Mouse (Mus musculus) frontal cortex, postnatal 10 days (tissue): ENCODE measurements around the gene Hist1h4f.
"Not testable (repeated sequence)": the region's sequence is repeated elsewhere in the genome, so short reads cannot be mapped to it uniquely, and the experiment has no call there.

ENCODE experiments used
- DNase-seq, 2 experiments: peaks; one replicate each; pipeline ENCODE4 v3.0.0; 2022; ENCODE audit warnings: low spot score in 2 of 2, mixed read lengths in 1 of 2

Hist1h4f gene

DNA sequence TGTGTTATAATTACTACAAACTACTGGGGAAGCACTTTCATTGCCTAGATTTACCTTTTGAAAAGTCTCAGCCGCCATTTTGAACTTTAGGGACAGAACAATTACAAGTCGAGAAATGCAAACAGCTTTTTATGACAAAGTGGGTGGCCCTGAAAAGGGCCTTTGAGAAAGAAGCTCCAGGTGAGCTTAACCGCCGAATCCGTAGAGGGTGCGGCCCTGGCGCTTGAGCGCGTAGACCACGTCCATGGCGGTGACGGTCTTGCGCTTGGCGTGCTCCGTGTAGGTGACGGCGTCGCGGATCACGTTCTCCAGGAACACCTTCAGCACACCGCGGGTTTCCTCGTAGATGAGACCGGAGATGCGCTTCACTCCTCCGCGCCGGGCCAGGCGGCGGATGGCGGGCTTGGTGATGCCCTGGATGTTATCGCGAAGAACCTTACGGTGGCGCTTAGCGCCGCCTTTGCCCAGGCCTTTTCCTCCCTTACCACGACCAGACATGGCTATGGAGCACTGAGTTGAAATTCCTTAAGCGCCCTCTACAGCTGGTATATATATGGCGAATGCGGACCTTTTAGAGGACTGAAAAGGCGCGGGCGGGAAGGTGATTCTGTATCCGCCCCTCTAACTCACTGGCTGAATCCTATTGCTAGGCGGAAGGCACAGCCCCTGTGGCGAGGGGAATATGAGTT lies at the start of gene Hist1h4f:
Gene Hist1h4f (minus strand): TSS at position 503 of the 689 bp plus-strand sequence.
- peak; percentile 85 to 88 for DNase-seq

GRCm38 (mm10) chr13:23597957-23598356 lies 46.5 kb upstream of the Hist1h4f start:
- DNase-seq = peak in 1 of 2 experiments; percentile 67

- DNase-seq = no peak
These were observed 44.3 kb upstream of the Hist1h4f start for GRCm38 (mm10) chr13:23595622-23596372.

DNA sequence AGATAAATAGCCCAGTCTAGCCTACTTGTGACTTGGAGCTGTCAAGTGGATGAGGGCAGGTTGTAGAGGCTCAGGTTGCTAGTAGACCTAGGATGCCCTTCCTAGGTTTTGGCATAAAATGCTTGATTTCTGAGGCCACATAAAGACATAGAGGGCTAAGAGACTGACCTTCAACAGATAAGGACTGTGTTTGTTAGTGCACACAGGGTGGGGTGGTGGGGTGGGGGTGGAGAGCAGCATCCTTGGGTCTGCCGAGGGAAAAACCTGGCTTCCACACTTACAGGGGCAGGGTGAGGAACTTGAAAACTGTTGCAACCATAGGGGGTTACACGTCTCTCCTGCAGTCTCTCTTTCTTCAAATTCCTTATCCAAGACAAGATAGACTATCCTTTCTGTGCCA lies 43.7 kb upstream of the Hist1h4f start:
- no peak for DNase-seq

DNA sequence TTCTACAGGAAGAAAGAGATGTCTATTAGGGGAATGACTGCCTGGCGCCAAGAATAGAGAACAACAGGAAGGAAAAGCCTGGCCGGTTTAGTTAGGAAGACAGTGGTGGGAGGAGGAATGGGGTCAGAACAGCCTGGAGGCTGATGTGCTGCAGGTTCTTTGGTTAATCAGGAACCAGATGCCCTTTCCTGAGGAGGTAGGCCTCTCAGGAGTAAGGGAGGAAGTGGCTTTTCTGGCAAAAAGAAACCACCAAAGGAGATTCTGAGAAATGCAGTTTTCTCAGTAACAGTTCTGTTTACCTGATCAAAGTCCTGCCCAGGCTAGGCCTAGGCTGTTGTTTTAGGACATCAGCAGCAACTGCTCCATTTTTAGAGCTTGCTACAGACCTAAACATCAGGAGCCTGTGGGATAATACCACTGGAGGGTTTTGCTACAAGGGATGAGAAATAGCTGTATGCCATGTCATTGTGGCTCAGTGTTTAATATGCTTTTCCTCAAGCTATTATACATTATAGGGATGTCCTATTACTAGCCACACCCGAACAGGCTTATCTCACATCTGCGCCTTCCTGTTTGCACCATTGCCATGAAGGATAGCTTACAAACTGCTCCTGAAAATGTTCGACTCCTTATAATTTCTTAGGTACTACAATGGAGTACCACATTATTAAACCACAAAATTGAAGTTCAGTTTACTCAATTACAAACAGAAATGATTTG lies 41.8 kb upstream of the Hist1h4f start:
- no peak for DNase-seq

DNA sequence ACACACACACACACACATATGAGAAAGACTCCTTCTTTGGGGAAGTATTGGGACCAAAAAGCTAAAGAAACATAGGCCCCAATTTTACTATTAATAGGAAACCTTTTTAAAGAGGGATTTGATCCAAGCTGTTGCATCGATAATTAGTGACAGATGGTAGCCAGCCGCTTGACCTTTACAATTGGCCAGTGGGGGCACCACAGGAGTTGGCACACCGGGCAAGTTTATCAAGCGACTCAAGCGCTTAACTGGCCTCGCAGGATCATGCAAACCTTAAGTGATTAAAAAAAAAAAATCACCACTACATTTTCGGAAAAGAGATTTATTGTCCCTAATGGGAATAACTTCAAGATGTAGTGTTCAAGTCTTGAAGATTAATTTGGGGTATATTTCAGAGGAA lies 41.2 kb upstream of the Hist1h4f start:
- no peak for DNase-seq

GRCm38 (mm10) chr13:23591886-23592285 lies 40.4 kb upstream of the Hist1h4f start:
- DNase-seq = not testable (repeated sequence)

DNA sequence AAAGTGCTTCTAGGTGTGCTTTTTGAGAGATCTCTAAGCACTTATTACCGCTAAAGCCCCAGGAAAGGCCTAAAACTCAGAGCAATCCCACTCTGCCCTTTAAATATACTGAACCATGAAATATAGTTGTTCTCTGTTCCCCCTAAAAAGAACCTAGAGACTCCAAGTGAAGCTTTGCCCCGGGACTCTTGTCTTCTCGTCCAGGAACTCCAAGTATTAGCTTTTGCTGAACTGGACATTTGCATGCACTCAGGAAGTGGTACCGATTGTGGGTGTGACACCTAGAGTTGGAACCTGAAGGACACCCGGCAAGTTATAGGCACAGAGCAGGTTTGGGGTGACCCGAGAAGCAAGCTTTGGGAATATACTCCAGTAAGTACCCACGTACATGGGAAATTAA lies 39.8 kb upstream of the Hist1h4f start:
- no peak for DNase-seq

DNA sequence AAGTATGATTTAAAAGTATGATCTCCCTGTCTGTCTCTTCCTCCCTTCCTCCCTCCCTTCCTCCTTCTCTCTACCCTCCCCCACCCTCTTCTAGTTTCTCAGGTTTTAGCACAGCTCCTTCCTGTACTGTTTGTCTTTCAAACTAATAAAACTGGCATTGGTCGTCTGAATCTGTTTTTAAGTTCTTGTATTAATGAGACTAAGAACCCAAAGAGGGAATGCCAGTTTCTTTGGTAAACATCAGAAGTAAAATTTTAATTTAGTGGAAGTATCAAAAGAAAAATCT lies 35.4 kb upstream of the Hist1h4f start:
- no peak for DNase-seq

- DNase-seq = no peak
These were observed 34.9 kb upstream of the Hist1h4f start for GRCm38 (mm10) chr13:23586099-23586939.

GRCm38 (mm10) chr13:23585442-23586098 lies 34.1 kb upstream of the Hist1h4f start:
- DNase-seq = peak; percentile 60 to 65

GRCm38 (mm10) chr13:23585029-23585441 lies 33.6 kb upstream of the Hist1h4f start:
- DNase-seq = peak in 1 of 2 experiments; percentile 61

DNA sequence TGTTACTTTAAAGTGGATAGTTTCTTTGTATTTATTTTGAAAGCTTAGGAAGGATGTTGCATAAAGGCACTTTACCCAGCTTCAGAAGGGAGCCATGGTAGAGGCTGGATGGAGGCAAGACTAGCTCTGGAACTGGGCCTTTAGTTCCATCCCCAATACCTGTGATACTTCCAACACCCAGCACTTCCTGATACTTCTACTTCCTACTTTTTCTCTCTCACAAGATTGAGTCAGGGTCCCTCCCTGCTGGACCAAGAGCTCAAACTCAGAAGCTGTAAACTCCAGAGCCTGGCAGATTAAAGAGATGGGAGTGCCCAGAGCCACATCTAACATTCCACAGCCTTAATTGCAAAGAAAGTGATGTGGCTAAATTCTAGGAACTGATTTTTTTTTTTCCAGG lies 32.9 kb upstream of the Hist1h4f start:
- DNase-seq = no peak

DNA sequence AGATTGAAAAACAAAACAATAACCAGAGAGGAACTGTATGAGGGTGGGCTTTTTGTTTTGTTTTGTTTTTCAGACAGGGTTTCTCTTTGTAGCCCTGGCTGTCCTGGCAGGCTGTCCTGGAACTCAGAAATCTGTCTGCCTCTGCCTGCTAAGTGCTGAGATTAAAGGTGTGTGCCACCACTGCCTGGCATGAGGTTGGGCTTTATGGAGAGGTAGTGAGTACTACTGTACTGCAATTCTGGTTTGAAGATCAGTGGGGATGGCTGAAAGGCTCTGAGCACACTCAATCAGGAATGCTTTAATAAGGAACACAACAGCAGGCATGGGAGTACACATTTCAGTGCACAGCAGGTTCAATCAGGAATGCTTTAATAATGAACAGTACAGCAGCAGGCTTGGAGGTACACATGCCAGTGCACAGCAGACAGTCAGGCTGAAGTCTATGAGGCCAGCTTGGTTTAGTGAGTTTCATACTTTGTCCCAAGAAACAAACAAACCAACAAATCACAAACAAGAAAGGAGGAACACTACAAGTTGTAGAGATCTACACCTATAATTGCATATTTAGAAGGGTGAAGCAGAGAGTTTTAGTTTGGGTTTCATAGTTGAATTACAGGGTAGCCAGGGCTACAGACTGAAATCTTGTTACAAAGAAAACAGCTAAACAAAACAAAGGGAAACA lies 32.1 kb upstream of the Hist1h4f start:
- no peak for DNase-seq

DNA sequence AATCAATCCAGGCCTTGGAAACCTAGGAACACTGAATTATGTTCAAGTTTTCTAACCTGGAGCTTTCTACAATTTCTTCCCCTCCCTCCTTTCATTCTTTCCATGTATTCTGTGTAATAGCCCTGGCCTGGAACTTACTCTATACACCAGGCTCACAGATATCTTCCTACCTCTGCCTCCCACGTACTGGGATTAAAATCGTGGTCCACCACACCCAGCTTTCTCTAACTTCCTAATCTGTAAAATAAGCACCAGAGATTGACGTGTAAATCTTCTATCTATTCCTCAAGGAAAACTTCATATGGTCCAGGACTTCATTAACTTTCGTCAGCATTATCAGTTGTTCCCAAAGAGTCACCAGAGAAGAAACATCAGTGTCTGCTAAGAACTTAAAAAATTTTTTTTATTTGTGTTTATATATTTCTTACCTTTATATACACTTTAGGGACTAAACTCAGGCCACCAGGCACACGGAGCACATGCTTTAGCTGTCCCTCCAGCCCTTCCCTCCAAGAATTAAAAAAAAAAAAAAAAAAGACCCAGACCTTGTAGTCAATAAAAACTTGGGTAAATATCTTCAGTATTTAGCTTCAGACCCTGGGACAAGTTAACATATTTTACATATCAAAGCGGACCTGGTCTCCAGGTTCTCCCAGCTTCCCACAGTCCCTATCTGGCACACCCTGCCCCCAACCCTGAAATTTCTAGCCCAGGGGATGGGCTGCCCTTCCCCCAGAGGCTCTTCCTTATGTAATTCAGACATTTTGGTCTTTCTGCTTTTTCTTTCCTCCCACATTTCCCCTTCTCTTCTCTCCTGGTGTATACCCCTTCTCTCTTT lies 31.0 kb upstream of the Hist1h4f start:
- DNase-seq = no peak

- DNase-seq = peak; percentile 95 to 97
These were observed 30.2 kb upstream of the Hist1h4f start, which contains the start of gene Hist1h4d for GRCm38 (mm10) chr13:23581408-23582218. TSS of gene Hist1h4d (plus strand) at chr13:23581598.

- DNase-seq = no peak
These were observed 26.4 kb upstream of the Hist1h4f start for GRCm38 (mm10) chr13:23577835-23578234.

- no peak for DNase-seq
These were observed 25.6 kb upstream of the Hist1h4f start for GRCm38 (mm10) chr13:23576906-23577639.
